Mouse (Mus musculus) lung, adult 2 months (tissue): ENCODE data around the gene Tk2. TPM values are rescaled to one million over a fixed set of nuclear protein-coding genes. Genes with fewer than 3 reads are reported as not detected.

Experiments used
- DNase-seq: peaks from one replicate; pipeline ENCODE4 v3.0.0; 2022
- H3K4me1 ChIP-seq: fragments of 200-500 bp; 2 replicates; pipeline ENCODE4 v1.6.1; 2011; ENCODE audit warnings: low read length; ENCODE audit not compliant: control insufficient read depth, insufficient read depth
- H3K4me3 ChIP-seq: fragments of 200-500 bp; replicated peaks from 2 replicates; pipeline ENCODE3; 2011; ENCODE audit warnings: low read depth, mild to moderate bottlenecking, control low read depth, low read length; ENCODE audit errors: extremely low read depth
- CTCF ChIP-seq: fragments of 200-500 bp; IDR thresholded peaks from 2 replicates; pipeline ENCODE4 v1.5.1; 2011; ENCODE audit warnings: mild to moderate bottlenecking, low read length, control low read depth; ENCODE audit not compliant: insufficient read depth
- POLR2A ChIP-seq: fragments of 200-500 bp; IDR thresholded peaks from 2 replicates; pipeline ENCODE4 v1.6.1; 2011; ENCODE audit warnings: low read depth, mild to moderate bottlenecking, control low read depth, low read length, borderline replicate concordance; ENCODE audit errors: extremely low read depth
- WGBS: fragments of 180-500 bp; shearing (Covaris S2); methylation state at CpG from one replicate; pipeline ENCODE4 v1.1.7; 2018; 5-methylcytosine and 5-hydroxymethylcytosine counted together
- polyA plus RNA-seq: library from polyadenylated mRNA; depleted of rRNA; stranded (reverse); fragments of >200 nt; gene quantifications from 2 replicates; pipeline ENCODE4 v1.2.3, GENCODE M21; 2012

Tk2 gene
- polyA plus RNA-seq, 1 experiment: 25.0 TPM

DNA sequence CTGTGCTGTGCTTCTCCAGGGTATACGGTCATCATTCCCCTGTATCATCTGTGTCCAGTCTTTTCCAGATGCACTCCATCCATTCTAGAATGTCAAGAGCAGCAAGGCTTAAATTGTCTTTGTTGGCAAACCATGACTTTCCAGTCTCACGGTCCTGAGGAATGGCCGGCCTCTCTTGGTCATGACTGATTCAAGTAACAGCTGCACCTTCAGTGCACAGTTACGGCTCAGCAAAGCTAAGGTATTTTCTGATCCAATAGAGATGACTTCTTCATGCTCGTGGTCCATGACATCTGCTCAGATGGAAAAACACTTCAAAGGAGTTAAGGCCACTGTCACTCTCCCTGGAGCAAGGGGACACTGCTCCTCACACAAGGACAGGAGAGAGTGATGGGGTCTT, 21.3 kb downstream of the Tk2 start:
- Histone ChIP-seq H3K4me1 (no peaks in the 10 kb centered on the region), H3K4me3 (no peak overlapping the region)
- TF ChIP-seq POLR2A (no peak), CTCF (no peak)
- no peak for DNase-seq
- WGBS: 92% methylated on average over 5 of the region's 5 CpGs

GRCm38 (mm10) chr8:104219806-104220205, 28.6 kb downstream of the Tk2 start:
- 42% methylated on average over 5 of the region's 5 CpGs for WGBS
- Histone ChIP-seq H3K4me1 (no peaks in the 10 kb centered on the region), H3K4me3 (no peak overlapping the region)
- TF ChIP-seq CTCF (peak; percentile 93), POLR2A (no peak)
- peak; percentile 71 for DNase-seq

DNA sequence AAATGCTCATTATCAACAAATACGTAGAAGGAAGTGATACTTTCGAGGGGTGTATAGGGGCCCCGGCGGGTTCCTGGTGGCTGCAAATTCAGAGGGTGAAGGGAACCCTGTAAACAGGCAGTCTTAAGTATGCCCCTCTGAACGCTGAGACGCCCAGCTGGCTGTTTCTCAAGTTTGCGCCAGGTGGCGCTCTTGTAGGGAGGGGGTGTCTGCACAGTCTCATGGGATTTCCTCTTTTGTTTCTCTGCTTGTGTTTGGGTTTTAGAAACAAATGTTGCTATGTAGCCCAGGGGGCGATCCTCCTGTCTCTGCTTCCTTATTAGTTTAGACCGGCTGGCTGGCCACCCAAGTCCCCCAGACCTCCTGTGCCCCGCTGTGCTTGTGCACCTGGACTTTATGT, 29.3 kb downstream of the Tk2 start:
- TF ChIP-seq POLR2A (no peak), CTCF (peak; percentile 70)
- H3K4me3 ChIP-seq: no peak overlapping the region
- 21% methylated on average over 11 of the region's 11 CpGs for WGBS
- no peaks in the 10 kb centered on the region for H3K4me1 ChIP-seq
- DNase-seq: peak; percentile 51

GRCm38 (mm10) chr8:104217601-104218000, 30.8 kb downstream of the Tk2 start:
- Histone ChIP-seq H3K4me1 (no peaks in the 10 kb centered on the region), H3K4me3 (no peak overlapping the region)
- no peak for DNase-seq
- TF ChIP-seq CTCF (no peak), POLR2A (no peak)
- WGBS: 90% methylated on average over 5 of the region's 5 CpGs

GRCm38 (mm10) chr8:104205292-104205691, 43.1 kb downstream of the Tk2 start:
- no peak for DNase-seq
- no peak overlapping the region for H3K4me3 ChIP-seq
- no peak for TF ChIP-seq CTCF
- TF ChIP-seq POLR2A: no peak
- H3K4me1 ChIP-seq: no peaks in the 10 kb centered on the region
- WGBS: 52% methylated on average over 3 of the region's 3 CpGs

- H3K4me3 ChIP-seq: no peak overlapping the region
- no peak for TF ChIP-seq CTCF
- TF ChIP-seq POLR2A: no peak
- H3K4me1 ChIP-seq: no peaks in the 10 kb centered on the region
- DNase-seq: no peak
- WGBS: 89% methylated on average over 4 of the region's 4 CpGs
Measured at GRCm38 (mm10) chr8:104202320-104202719, 46.0 kb downstream of the Tk2 start.

DNA sequence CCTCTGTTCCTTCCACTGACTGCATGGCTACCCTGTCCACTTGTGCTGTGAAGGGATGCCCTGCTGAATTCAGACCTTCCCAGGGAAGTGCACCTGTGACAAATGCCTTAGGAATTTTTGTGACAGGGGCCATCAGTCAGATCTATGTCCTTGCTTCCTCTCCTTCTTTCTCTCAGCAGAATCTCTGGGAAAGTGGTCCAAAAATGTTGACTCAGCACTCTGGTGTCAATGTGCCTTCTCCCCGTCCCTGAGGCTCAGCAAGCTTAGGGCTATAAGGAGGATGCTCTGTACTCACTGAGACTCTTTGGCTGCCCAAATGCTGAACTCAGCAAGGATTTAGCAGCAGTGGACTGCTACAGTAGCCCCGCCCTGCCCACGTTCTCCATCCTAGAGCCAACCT, 46.7 kb downstream of the Tk2 start:
- DNase-seq: no peak
- 83% methylated on average over 3 of the region's 3 CpGs for WGBS
- TF ChIP-seq POLR2A (no peak), CTCF (no peak)
- no peak overlapping the region for H3K4me3 ChIP-seq
- no peaks in the 10 kb centered on the region for H3K4me1 ChIP-seq

DNA sequence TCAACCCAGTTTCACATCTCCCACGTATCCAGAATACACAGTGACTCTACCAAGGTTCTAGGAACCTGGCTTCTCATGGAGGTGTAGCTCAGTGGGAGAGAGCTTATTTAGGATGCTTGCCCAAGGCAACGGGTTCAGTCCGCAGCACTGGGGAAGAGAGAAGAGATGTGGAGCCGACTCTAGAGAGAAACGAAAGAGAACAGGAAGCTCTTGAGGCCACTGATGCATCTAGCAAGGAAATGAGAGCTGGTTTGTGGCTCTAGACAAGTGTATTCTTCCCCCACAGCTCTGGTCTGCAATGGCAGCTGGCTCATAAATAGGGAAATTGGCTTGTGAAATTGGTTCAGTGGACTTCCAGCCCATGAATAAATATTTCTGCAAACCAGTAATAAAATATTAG, 48.6 kb downstream of the Tk2 start:
- H3K4me1 ChIP-seq: no peaks in the 10 kb centered on the region
- DNase-seq: no peak
- no peak for TF ChIP-seq CTCF
- TF ChIP-seq POLR2A: no peak
- 43% methylated on average over 5 of the region's 5 CpGs for WGBS
- H3K4me3 ChIP-seq: no peak overlapping the region

DNA sequence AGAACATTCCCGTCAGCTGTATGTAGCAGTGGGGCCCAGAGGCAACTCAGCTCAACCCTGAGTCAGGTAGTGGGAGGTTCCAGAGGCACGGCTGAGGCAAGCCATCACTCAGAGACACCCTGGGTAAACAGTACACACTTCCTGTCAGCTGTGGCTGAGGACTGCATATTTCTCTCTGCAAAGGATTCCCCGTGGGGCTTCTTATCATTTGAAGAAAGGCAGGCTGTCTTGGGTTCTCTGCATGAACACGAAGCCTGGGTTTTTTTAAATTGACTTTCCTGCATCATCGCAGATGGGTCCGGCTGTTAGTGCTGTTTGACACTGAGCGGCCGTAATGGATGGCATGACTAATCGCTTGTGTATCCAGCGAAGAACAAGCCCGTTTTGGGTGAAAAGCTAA, 56.9 kb downstream of the Tk2 start:
- Histone ChIP-seq H3K4me1 (no peaks in the 10 kb centered on the region), H3K4me3 (no peak overlapping the region)
- DNase-seq: no peak
- TF ChIP-seq POLR2A: no peak
- no peak for TF ChIP-seq CTCF
- WGBS: 22% methylated on average over 11 of the region's 11 CpGs

GRCm38 (mm10) chr8:104190777-104191468, 57.4 kb downstream of the Tk2 start:
- no peak overlapping the region for H3K4me3 ChIP-seq
- no peaks in the 10 kb centered on the region for H3K4me1 ChIP-seq
- 74% methylated on average over 6 of the region's 6 CpGs for WGBS
- TF ChIP-seq POLR2A (no peak), CTCF (no peak)
- no peak for DNase-seq
